Mouse (Mus musculus) CH12.LX (cell line): ENCODE data around the gene Dnmt3l. TPM values are rescaled to one million over a fixed set of nuclear protein-coding genes. Genes with fewer than 3 reads are reported as not detected.
A peak's percentile ranks its signal among the peaks of the same experiment; 100 is the strongest.

Experiments
- DNase-seq: peaks from one replicate; pipeline ENCODE4 v3.0.0-alpha.2; 2013; ENCODE audit errors: extremely low read depth
- H3K27ac ChIP-seq: 2 replicates; pipeline ENCODE4 v1.5.1; 2012; ENCODE audit warnings: low read depth, mild to moderate bottlenecking, control low read depth, moderate library complexity; ENCODE audit not compliant: insufficient read depth
- H3K27me3 ChIP-seq: replicated peaks from 2 replicates; pipeline ENCODE3; 2012; ENCODE audit warnings: inconsistent platforms
- H3K36me3 ChIP-seq, 2 experiments: replicated peaks in 1 of 2; 2 replicates each; pipeline versions ENCODE3 to v1.6.1; 2012; ENCODE audit warnings: inconsistent platforms in 1 of 2, low read length in 1 of 2, mild to moderate bottlenecking in 1 of 2, mixed read lengths in 1 of 2, moderate library complexity in 1 of 2; ENCODE audit not compliant: control insufficient read depth in 1 of 2, insufficient read depth in 1 of 2
- H3K4me1 ChIP-seq, 2 experiments: 2 replicates each; pipeline ENCODE4 v1.6.1; 2012; ENCODE audit warnings: inconsistent platforms in 1 of 2, moderate library complexity in 1 of 2; ENCODE audit not compliant: insufficient read depth in 2 of 2, control insufficient read depth in 1 of 2
- H3K4me2 ChIP-seq: 2 replicates; pipeline ENCODE4 v1.6.1; 2012; ENCODE audit warnings: low read depth, mild to moderate bottlenecking, control low read depth; ENCODE audit not compliant: poor library complexity, insufficient read depth, severe bottlenecking
- H3K4me3 ChIP-seq, 3 experiments: fragments of 150-350 bp in 1 of 3; sonication (generic) in 1 of 3; replicated peaks in 1 of 3; 2 replicates each; pipeline versions ENCODE3 to v1.5.1; 2011 to 2012; ENCODE audit warnings: low read depth in 2 of 3, low read length in 2 of 3, mild to moderate bottlenecking in 2 of 3, moderate library complexity in 2 of 3, control low read depth in 1 of 3, improper control_type of control experiment in 1 of 3, inconsistent platforms in 1 of 3, mixed read lengths in 1 of 3; ENCODE audit not compliant: poor library complexity in 1 of 3
- H3K79me2 ChIP-seq: replicated peaks from 2 replicates; pipeline ENCODE4 v1.6.1; 2012; ENCODE audit warnings: mild to moderate bottlenecking, moderate library complexity; ENCODE audit not compliant: control insufficient read depth, poor library complexity, insufficient read depth, severe bottlenecking; ENCODE audit errors: extremely low read depth
- H3K9ac ChIP-seq: 2 replicates; pipeline ENCODE4 v1.6.1; 2012; ENCODE audit warnings: low read depth, mild to moderate bottlenecking, control low read depth, moderate library complexity; ENCODE audit not compliant: insufficient read depth
- H3K9me3 ChIP-seq: replicated peaks from 2 replicates; pipeline ENCODE3; 2012; ENCODE audit warnings: low read length, inconsistent platforms, mixed read lengths
- BHLHE40 ChIP-seq: IDR thresholded peaks from 2 replicates; pipeline ENCODE4 v1.6.1; 2011; ENCODE audit warnings: mild to moderate bottlenecking, low read depth, low read length, improper control_type of control experiment
- CHD1 ChIP-seq: IDR thresholded peaks from 2 replicates; pipeline ENCODE4 v1.6.1; 2012; ENCODE audit warnings: low read depth, low read length, improper control_type of control experiment, inconsistent platforms
- CHD2 ChIP-seq: IDR thresholded peaks from 2 replicates; pipeline ENCODE4 v1.6.1; 2011; ENCODE audit warnings: low read length, improper control_type of control experiment
- CTCF ChIP-seq, 2 experiments: IDR thresholded peaks in 1 of 2; conservative IDR thresholded peaks in 1 of 2; 2 replicates each; pipeline ENCODE4 v1.5.1; 2011 to 2012; ENCODE audit warnings: low read depth in 2 of 2, low read length in 2 of 2, improper control_type of control experiment in 1 of 2, inconsistent platforms in 1 of 2, mild to moderate bottlenecking in 1 of 2, moderate library complexity in 1 of 2
- E2F4 ChIP-seq: IDR thresholded peaks from 2 replicates; pipeline ENCODE4 v1.6.1; 2011; ENCODE audit warnings: low read depth, low read length, improper control_type of control experiment; ENCODE audit not compliant: insufficient replicate concordance
- ELF1 ChIP-seq: IDR thresholded peaks from 2 replicates; pipeline ENCODE4 v1.6.1; 2014; ENCODE audit warnings: low read depth, mild to moderate bottlenecking, inconsistent platforms, low read length, improper control_type of control experiment
- IRF4 ChIP-seq: IDR thresholded peaks from 2 replicates; pipeline ENCODE4 v1.6.1; 2014; ENCODE audit warnings: low read depth, mild to moderate bottlenecking, inconsistent platforms, low read length, improper control_type of control experiment
- JUN ChIP-seq: IDR thresholded peaks from 2 replicates; pipeline ENCODE4 v1.6.1; 2011; ENCODE audit warnings: low read depth, mild to moderate bottlenecking, low read length, improper control_type of control experiment, moderate library complexity; ENCODE audit not compliant: insufficient read depth
- JUND ChIP-seq: conservative IDR thresholded peaks from 2 replicates; pipeline ENCODE4 v1.6.1; 2011; ENCODE audit warnings: low read depth, low read length, improper control_type of control experiment
- MAFK ChIP-seq: IDR thresholded peaks from 2 replicates; pipeline ENCODE4 v1.6.1; 2011; ENCODE audit warnings: low read length, improper control_type of control experiment; ENCODE audit not compliant: insufficient replicate concordance
- MAZ ChIP-seq: IDR thresholded peaks from 2 replicates; pipeline ENCODE4 v1.6.1; 2012; ENCODE audit warnings: low read depth, mild to moderate bottlenecking, inconsistent platforms, low read length, improper control_type of control experiment, moderate library complexity
- MEF2A ChIP-seq: IDR thresholded peaks from 2 replicates; pipeline ENCODE4 v1.6.1; 2014; ENCODE audit warnings: low read depth, mild to moderate bottlenecking, inconsistent platforms, low read length, improper control_type of control experiment, borderline replicate concordance
- MYC ChIP-seq: IDR thresholded peaks from 2 replicates; pipeline ENCODE4 v1.6.1; 2011; ENCODE audit warnings: low read depth, mild to moderate bottlenecking, improper control_type of control experiment, low read length
- NELFE ChIP-seq: IDR thresholded peaks from 2 replicates; pipeline ENCODE4 v1.6.1; 2011; ENCODE audit warnings: low read depth, low read length, improper control_type of control experiment
- NRF1 ChIP-seq: IDR thresholded peaks from 2 replicates; pipeline ENCODE4 v1.6.1; 2014; ENCODE audit warnings: low read depth, mild to moderate bottlenecking, inconsistent platforms, low read length, improper control_type of control experiment, moderate library complexity
- PAX5 ChIP-seq: IDR thresholded peaks from 2 replicates; pipeline ENCODE4 v1.6.1; 2012; ENCODE audit warnings: low read length, inconsistent platforms, mixed read lengths
- POLR2A ChIP-seq: IDR thresholded peaks from 2 replicates; pipeline ENCODE4 v1.6.1; 2011; ENCODE audit warnings: low read depth, mild to moderate bottlenecking, improper control_type of control experiment, low read length
- POLR2AphosphoS2 ChIP-seq: IDR thresholded peaks from 2 replicates; pipeline ENCODE4 v1.6.1; 2011; ENCODE audit warnings: low read depth, low read length, improper control_type of control experiment
- RAD21 ChIP-seq: IDR thresholded peaks from 2 replicates; pipeline ENCODE4 v1.6.1; 2011; ENCODE audit warnings: low read depth, mild to moderate bottlenecking, low read length, improper control_type of control experiment, moderate library complexity
- SIN3A ChIP-seq: IDR thresholded peaks from 2 replicates; pipeline ENCODE4 v1.6.1; 2012; ENCODE audit warnings: low read length, improper control_type of control experiment, inconsistent platforms
- TBP ChIP-seq: conservative IDR thresholded peaks from 2 replicates; pipeline ENCODE4 v1.6.1; 2011; ENCODE audit warnings: low read depth, low read length, improper control_type of control experiment
- TCF12 ChIP-seq: IDR thresholded peaks from 2 replicates; pipeline ENCODE4 v1.6.1; 2014; ENCODE audit warnings: low read depth, mild to moderate bottlenecking, inconsistent platforms, low read length, improper control_type of control experiment
- UBTF ChIP-seq: IDR thresholded peaks from 2 replicates; pipeline ENCODE4 v1.6.1; 2012; ENCODE audit warnings: low read depth, mild to moderate bottlenecking, inconsistent platforms, low read length, improper control_type of control experiment, moderate library complexity
- USF1 ChIP-seq: IDR thresholded peaks from 2 replicates; pipeline ENCODE4 v1.6.1; 2014; ENCODE audit warnings: low read depth, mild to moderate bottlenecking, inconsistent platforms, low read length, improper control_type of control experiment
- ZNF384 ChIP-seq: IDR thresholded peaks from 2 replicates; pipeline ENCODE4 v1.6.1; 2012; ENCODE audit warnings: low read depth, low read length, improper control_type of control experiment, inconsistent platforms
- dilution Hi-C: fragments of 300-500 bp; cut with MboI; formaldehyde crosslinking; loops from 2 replicates; pipeline ENCODE4 v1.14.3; 2020; ENCODE audit warnings: low sequenced_read_pairs; ENCODE audit not compliant: extremely low pct_unique_long_range_greater_than_20kb, extremely low pct_ligation_motif_present
- in situ Hi-C: fragments of 300-500 bp; cut with MboI; formaldehyde crosslinking; loops from 3 replicates; pipeline ENCODE4 v1.14.3; 2019; ENCODE audit warnings: low sequenced_read_pairs, low pct_ligation_motif_present, low pct_unique_long_range_greater_than_20kb, mixed read lengths
- polyA plus RNA-seq: library from polyadenylated mRNA; unstranded; fragments of >175 nt; gene quantifications from 2 replicates; pipeline ENCODE4 v1.2.1, GENCODE M21; 2012; ENCODE audit warnings: low read depth; ENCODE audit not compliant: insufficient read length
- total RNA-seq, 2 experiments: library from RNA; depleted of rRNA; stranded (reverse); fragments of 300-350 nt in 1 of 2; fragments of >200 nt in 1 of 2; gene quantifications; 2 replicates each; pipeline ENCODE4 v1.2.3; 2012 to 2014

Dnmt3l gene
- total and polyA plus RNA-seq, 3 experiments: 0.21 to 0.23 TPM; not detected in 1

GRCm38 (mm10) chr10:78015489-78015888, 26.3 kb upstream of the Dnmt3l start:
- H3K27me3 ChIP-seq: peaks cover 19% of the 10 kb centered on the region
- no peaks in the 10 kb centered on the region for H3K79me2 ChIP-seq
- H3K4me3 ChIP-seq: no peak overlapping the region
- no peak for TF ChIP-seq SIN3A
- TF ChIP-seq NRF1: no peak
- no peak for TF ChIP-seq POLR2AphosphoS2
- no peak for TF ChIP-seq JUN
- no peak for TF ChIP-seq USF1
- TF ChIP-seq MEF2A: no peak
- TF ChIP-seq, all 38 proteins: peak for 0
- H3K4me2 ChIP-seq: no peak overlapping the region
- H3K36me3 ChIP-seq: no peaks in the 10 kb centered on the region
- no peak for DNase-seq
- dilution Hi-C loops: no loop called here
- H3K4me1 ChIP-seq: peaks cover 0 to 5% of the 10 kb centered on the region in 2 experiments; a peak in 2 of 4 replicates
- H3K27ac ChIP-seq: no peak overlapping the region
- in situ Hi-C loops: no loop called here
- peaks cover 12% of the 10 kb centered on the region for H3K9me3 ChIP-seq
- H3K9ac ChIP-seq: no peak overlapping the region

GRCm38 (mm10) chr10:78016366-78016765, 25.4 kb upstream of the Dnmt3l start:
- no peak overlapping the region for H3K27ac ChIP-seq
- H3K4me2 ChIP-seq: no peak overlapping the region
- H3K9me3 ChIP-seq: peaks cover 12% of the 10 kb centered on the region
- dilution Hi-C loops (no loop called here), in situ Hi-C loops (no loop called here)
- no peak overlapping the region for H3K9ac ChIP-seq
- H3K79me2 ChIP-seq: no peaks in the 10 kb centered on the region
- H3K27me3 ChIP-seq: peaks cover 16% of the 10 kb centered on the region
- H3K4me3 ChIP-seq: no peak overlapping the region
- H3K36me3 ChIP-seq: no peaks in the 10 kb centered on the region
- H3K4me1 ChIP-seq: peaks cover 0 to 3% of the 10 kb centered on the region in 2 experiments; a peak in 2 of 4 replicates
- TF ChIP-seq IRF4 (no peak), BHLHE40 (no peak), NRF1 (no peak), TCF12 (no peak), CTCF (conservative IDR thresholded peaks at IDR 0.05 in 1 of 2, IDR thresholded peaks at IDR 0.05 in 1 of 2; ENCODE audit: low read depth in 2 of 2, low read length in 2 of 2) (no peak)
- no peak for DNase-seq

GRCm38 (mm10) chr10:78018797-78019203, 22.9 kb upstream of the Dnmt3l start:
- H3K9me3 ChIP-seq: peaks cover 12% of the 10 kb centered on the region
- no peaks in the 10 kb centered on the region for H3K79me2 ChIP-seq
- H3K4me1 ChIP-seq: peaks cover 0 to 3% of the 10 kb centered on the region in 2 experiments; a peak in 2 of 4 replicates
- peak overlapping the region in 1 of 3 experiments; percentile 32 for H3K4me3 ChIP-seq
- dilution Hi-C loops (no loop called here), in situ Hi-C loops (no loop called here)
- H3K36me3 ChIP-seq: no peaks in the 10 kb centered on the region
- DNase-seq: peak; percentile 81
- H3K27me3 ChIP-seq: peaks cover 16% of the 10 kb centered on the region
- 0 out of 2 replicates have a peak overlapping the region, but pooled peaks have one; percentile 56 for H3K9ac ChIP-seq
- H3K4me2 ChIP-seq: peak overlapping the region; percentile 76
- H3K27ac ChIP-seq: no peak overlapping the region
- TF ChIP-seq PAX5: no peak
- no peak for TF ChIP-seq USF1
- TF ChIP-seq CHD1: no peak
- no peak for TF ChIP-seq POLR2A
- TF ChIP-seq JUN: no peak
- no peak for TF ChIP-seq MAFK
- TF ChIP-seq CTCF (conservative IDR thresholded peaks at IDR 0.05 in 1 of 2, IDR thresholded peaks at IDR 0.05 in 1 of 2; ENCODE audit: low read depth in 2 of 2, low read length in 2 of 2): peak; percentile 89 to 97
- no peak for TF ChIP-seq JUND
- TF ChIP-seq TBP: no peak
- no peak for TF ChIP-seq MYC
- TF ChIP-seq RAD21: peak; percentile 88
- TF ChIP-seq CHD2: peak; percentile 40; the same call in 1 of the 2 replicates
- TF ChIP-seq UBTF: no peak
- TF ChIP-seq MEF2A: no peak
- no peak for TF ChIP-seq MAZ
- TF ChIP-seq ELF1: no peak; the same call in 1 of the 2 replicates
- TF ChIP-seq NELFE: peak; percentile 32; the same call in 1 of the 2 replicates
- no peak for TF ChIP-seq ZNF384
- no peak for TF ChIP-seq NRF1
- TF ChIP-seq E2F4: no peak
- TF ChIP-seq TCF12: no peak
